Mouse (Mus musculus) forebrain, embryonic 11.5 days (tissue): Measurements from ENCODE around the gene Vmn1r183. TPM values are rescaled to one million over a fixed set of nuclear protein-coding genes. Genes with fewer than 3 reads are reported as not detected.

Experiments
- ATAC-seq: fragments of 200-750 bp; cut with Nextera tagmentation; replicated peaks from 2 replicates; pipeline ENCODE4 v1.8.0; 2017; ENCODE audit warnings: moderate TSS enrichment; ENCODE audit not compliant: low FRiP score
- DNase-seq: peaks from one replicate; pipeline ENCODE4 v3.0.0-alpha.2; 2017; ENCODE audit warnings: low spot score
- H3K27ac ChIP-seq: fragments of 300-500 bp; sonication (generic); 2 replicates; pipeline ENCODE4 v1.5.1; 2014; ENCODE audit warnings: low read depth, low read length
- H3K27me3 ChIP-seq: fragments of 300-500 bp; sonication (generic); 2 replicates; pipeline ENCODE4 v1.6.1; 2014; ENCODE audit warnings: mild to moderate bottlenecking, low read length, mixed read lengths; ENCODE audit not compliant: control insufficient read depth, insufficient read depth
- H3K36me3 ChIP-seq: fragments of 300-500 bp; sonication (generic); 2 replicates; pipeline ENCODE4 v1.6.1; 2014; ENCODE audit warnings: mild to moderate bottlenecking, low read length, moderate library complexity, mixed read lengths; ENCODE audit not compliant: control insufficient read depth, insufficient read depth
- H3K4me1 ChIP-seq: fragments of 300-500 bp; sonication (generic); replicated peaks from 2 replicates; pipeline ENCODE4 v1.6.1; 2014; ENCODE audit warnings: low read length, mixed read lengths; ENCODE audit not compliant: control insufficient read depth, insufficient read depth
- H3K4me2 ChIP-seq: fragments of 300-500 bp; sonication (generic); 2 replicates; pipeline ENCODE4 v1.6.1; 2014; ENCODE audit warnings: low read depth, mild to moderate bottlenecking, low read length, moderate library complexity, mixed read lengths; ENCODE audit not compliant: severe bottlenecking
- H3K4me3 ChIP-seq: fragments of 300-500 bp; sonication (generic); 2 replicates; pipeline ENCODE4 v1.5.1; 2014; ENCODE audit warnings: low read depth, low read length
- H3K9ac ChIP-seq: fragments of 300-500 bp; sonication (generic); 2 replicates; pipeline ENCODE4 v1.6.1; 2014; ENCODE audit warnings: low read length
- H3K9me3 ChIP-seq: fragments of 300-500 bp; sonication (generic); 2 replicates; pipeline ENCODE4 v1.6.1; 2016; ENCODE audit warnings: low read length, mixed read lengths; ENCODE audit not compliant: control insufficient read depth
- WGBS: fragments of 180-500 bp; shearing (Covaris S2); extraction: QIAGEN DNeasy Blood & Tissue Kit; methylation state at CpG from one replicate; pipeline ENCODE4 v1.1.7; 2014; 5-methylcytosine and 5-hydroxymethylcytosine counted together
- polyA plus RNA-seq: library from polyadenylated mRNA; unstranded; fragments of >200 nt; fragmentation: Nextera tagmentation; extraction: Ambion mirVana; gene quantifications from 2 replicates; pipeline ENCODE4 v1.2.1, GENCODE M21; 2014

Gene Vmn1r183
- polyA plus RNA-seq, 1 experiment from 2014 or later = not detected

DNA sequence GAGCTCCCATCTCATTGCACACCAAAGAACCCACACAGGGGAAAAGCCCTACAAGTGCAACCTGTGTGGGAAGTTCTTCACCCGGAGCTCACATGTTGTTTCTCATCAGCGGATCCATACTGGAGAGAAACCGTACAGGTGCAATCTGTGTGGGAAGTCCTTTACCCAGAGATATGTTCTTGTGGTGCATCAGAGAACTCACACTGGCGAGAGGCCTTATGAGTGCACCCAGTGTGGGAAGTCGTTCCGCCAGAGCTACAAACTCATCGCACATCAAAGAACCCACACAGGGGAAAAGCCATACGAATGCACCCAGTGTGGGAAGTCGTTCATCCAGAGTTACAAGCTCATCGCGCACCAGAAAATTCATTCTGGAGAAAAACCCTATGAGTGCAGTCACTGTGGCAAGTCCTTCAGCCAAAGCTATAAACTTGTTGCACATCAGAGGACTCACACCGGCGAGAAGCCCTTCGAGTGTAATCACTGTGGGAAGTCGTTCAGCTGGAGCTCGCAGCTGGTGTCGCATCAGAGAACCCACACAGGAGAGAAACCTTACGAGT lies 52.2 kb downstream of the Vmn1r183 start:
- DNase-seq = no peak
- ATAC-seq = no peak

DNA sequence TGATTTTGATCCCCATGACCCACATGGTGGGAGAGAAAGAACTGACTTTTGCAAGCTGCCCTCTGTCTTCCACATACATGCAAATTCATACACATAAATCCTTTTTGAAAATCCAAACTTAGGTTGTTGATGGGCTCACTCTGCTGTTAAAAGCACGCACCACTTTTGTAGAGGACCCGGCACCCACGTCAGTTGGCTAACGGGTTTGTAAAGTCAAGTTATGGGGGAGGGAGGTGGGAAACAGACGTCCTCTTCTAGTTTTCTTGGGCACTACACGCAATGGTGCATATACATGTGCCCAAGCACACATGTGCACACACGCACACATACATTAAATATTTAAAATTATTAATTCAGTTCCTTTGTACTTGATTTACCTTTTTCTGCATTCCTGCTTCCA lies 57.8 kb downstream of the Vmn1r183 start:
- H3K9ac ChIP-seq = no peak overlapping the region
- 0 out of 2 replicates have a peak, but pooled peaks cover 2% of the 10 kb centered on the region for H3K4me1 ChIP-seq
- H3K4me2 ChIP-seq = no peak overlapping the region
- no peak for DNase-seq
- H3K27ac ChIP-seq = no peak overlapping the region
- no peak overlapping the region for H3K4me3 ChIP-seq
- 96% methylated on average over 7 of the region's 7 CpGs for WGBS
- H3K27me3 ChIP-seq = no peaks in the 10 kb centered on the region
- no peak for ATAC-seq
- peaks cover 30% of the 10 kb centered on the region for H3K36me3 ChIP-seq
- peaks cover 39% of the 10 kb centered on the region for H3K9me3 ChIP-seq

More for the DNA sequence above, 52.2 kb downstream of the Vmn1r183 start:
- no peaks in the 10 kb centered on the region for H3K4me1 ChIP-seq
- peaks cover 82% of the 10 kb centered on the region for H3K9me3 ChIP-seq
- H3K4me3 ChIP-seq = no peak overlapping the region
- H3K4me2 ChIP-seq = no peak overlapping the region
- H3K36me3 ChIP-seq = peaks cover 86% of the 10 kb centered on the region
- 94% methylated on average over 18 of the region's 18 CpGs for WGBS
- H3K27me3 ChIP-seq = no peaks in the 10 kb centered on the region
- H3K9ac ChIP-seq = no peak overlapping the region
- no peak overlapping the region for H3K27ac ChIP-seq

GRCm38 (mm10) chr7:24111772-24112155 lies 58.7 kb downstream of the Vmn1r183 start:
- peaks cover 29% of the 10 kb centered on the region for H3K9me3 ChIP-seq
- DNase-seq = no peak
- peak overlapping the region; percentile 54 for H3K9ac ChIP-seq
- ATAC-seq = peak; percentile 79
- H3K4me2 ChIP-seq = peak overlapping the region; percentile 75
- 0 out of 2 replicates have a peak, but pooled peaks cover 2% of the 10 kb centered on the region for H3K4me1 ChIP-seq
- WGBS = 1% methylated on average over 9 of the region's 9 CpGs
- H3K36me3 ChIP-seq = peaks cover 21% of the 10 kb centered on the region
- H3K27ac ChIP-seq = no peak overlapping the region
- peak overlapping the region; percentile 58 for H3K4me3 ChIP-seq
- H3K27me3 ChIP-seq = no peaks in the 10 kb centered on the region

GRCm38 (mm10) chr7:24112156-24112856 lies 59.3 kb downstream of the Vmn1r183 start, which contains the start of gene Zfp112:
Gene Zfp112, plus strand, starts transcription at chr7:24112314.
- Histone ChIP-seq H3K27me3 (no peaks in the 10 kb centered on the region), H3K36me3 (peaks cover 16% of the 10 kb centered on the region), H3K4me2 (peak within 1 kb of the TSS; percentile 75), H3K9me3 (peaks cover 24% of the 10 kb centered on the region), H3K27ac (peak within 1 kb of the TSS; percentile 1; the same call in 1 of the 2 replicates), H3K4me1 (0 out of 2 replicates have a peak, but pooled peaks cover 2% of the 10 kb centered on the region), H3K4me3 (peak within 1 kb of the TSS; percentile 58), H3K9ac (peak within 1 kb of the TSS; percentile 64)
- WGBS = 1% methylated on average over 23 of the region's 23 CpGs
- peak; percentile 91 for DNase-seq
- peak; percentile 96 for ATAC-seq

DNA sequence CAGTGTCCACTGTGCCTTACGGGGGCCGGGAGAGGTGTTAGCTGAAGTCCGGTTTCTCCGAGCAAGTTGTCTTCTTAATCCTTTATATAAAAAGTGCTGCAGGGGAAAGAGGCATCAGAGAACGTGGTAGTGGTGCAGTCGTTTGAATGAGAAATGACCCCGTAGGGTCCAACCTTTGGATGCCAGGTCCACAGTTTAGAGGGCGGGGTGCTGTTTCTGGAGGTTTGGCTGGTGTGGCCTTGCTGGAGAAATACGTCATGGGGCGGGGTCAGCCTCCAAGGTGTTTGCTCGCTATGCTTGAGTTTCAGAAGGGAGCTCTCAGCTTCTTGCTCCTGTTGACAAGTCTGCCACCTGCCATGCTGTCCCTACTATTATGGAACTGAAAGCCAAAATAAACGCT lies 59.9 kb downstream of the Vmn1r183 start:
- Histone ChIP-seq H3K4me3 (peak overlapping the region; percentile 58), H3K4me2 (peak overlapping the region; percentile 75), H3K36me3 (peaks cover 10% of the 10 kb centered on the region), H3K27me3 (no peaks in the 10 kb centered on the region), H3K9ac (peak overlapping the region; percentile 64), H3K27ac (peak overlapping the region; percentile 1; the same call in 1 of the 2 replicates), H3K4me1 (0 out of 2 replicates have a peak, but pooled peaks cover 2% of the 10 kb centered on the region), H3K9me3 (peaks cover 18% of the 10 kb centered on the region)
- DNase-seq (peak; percentile 66), ATAC-seq (peak; percentile 13; the same call in 1 of the 2 replicates)
- 11% methylated on average over 12 of the region's 12 CpGs for WGBS

Other genes starting within 250 kb of the Vmn1r183 start
- not detected in 2 replicates for gene Vmn1r175, start 242.6 kb upstream of the Vmn1r183 start, polyA plus RNA-seq
- gene Vmn1r176, start 215.9 kb upstream of the Vmn1r183 start, polyA plus RNA-seq = not detected in 2 replicates
- not detected in 2 replicates for gene Vmn1r177, start 186.8 kb upstream of the Vmn1r183 start, polyA plus RNA-seq
- gene Vmn1r178, start 161.2 kb upstream of the Vmn1r183 start, polyA plus RNA-seq = not detected in 2 replicates
- not detected in 2 replicates for gene Vmn1r179, start 126.3 kb upstream of the Vmn1r183 start, polyA plus RNA-seq
- gene Vmn1r180, start 102.6 kb upstream of the Vmn1r183 start, polyA plus RNA-seq = not detected in 2 replicates
- not detected in 2 replicates for gene Vmn1r181, start 78.6 kb upstream of the Vmn1r183 start, polyA plus RNA-seq
- gene V1rd19, start 51.6 kb upstream of the Vmn1r183 start, polyA plus RNA-seq = not detected in 2 replicates
- 33.3 and 35.3 TPM in 2 replicates for gene Zfp180, start 28.7 kb downstream of the Vmn1r183 start, polyA plus RNA-seq
- 5.1 and 6.3 TPM in 2 replicates for gene Zfp112, start 59.1 kb downstream of the Vmn1r183 start, polyA plus RNA-seq
- gene Zfp235, start 80.9 kb downstream of the Vmn1r183 start, polyA plus RNA-seq = 17.4 and 17.6 TPM in 2 replicates
- gene Zfp114, start 121.8 kb downstream of the Vmn1r183 start, polyA plus RNA-seq = 6.2 and 6.7 TPM in 2 replicates
- gene Zfp111, start 158.2 kb downstream of the Vmn1r183 start, polyA plus RNA-seq = 9.6 and 12.3 TPM in 2 replicates
- gene Zfp109, start 184.3 kb downstream of the Vmn1r183 start, polyA plus RNA-seq = 5.0 and 5.7 TPM in 2 replicates
- 2.6 and 3.0 TPM in 2 replicates for gene Zfp108, start 201.5 kb downstream of the Vmn1r183 start, polyA plus RNA-seq
- 7.4 and 9.0 TPM in 2 replicates for gene Zfp93, start 217.2 kb downstream of the Vmn1r183 start, polyA plus RNA-seq
- 43.4 and 48.7 TPM in 2 replicates for gene Zfp61, start 248.0 kb downstream of the Vmn1r183 start, polyA plus RNA-seq